Mouse (Mus musculus) gastrocnemius, adult 8-10 months (tissue): ENCODE results near the gene Il17rc. TPM values are rescaled to one million over a fixed set of nuclear protein-coding genes. Genes with fewer than 3 reads are reported as not detected.
A peak's percentile ranks its signal among the peaks of the same experiment; 100 is the strongest.

Experiments
- DNase-seq, 2 experiments: peaks; one replicate each; pipeline ENCODE4 v3.0.0; 2022; ENCODE audit warnings: low spot score in 2 of 2
- total RNA-seq, 4 experiments: library from RNA; stranded (reverse); gene quantifications; 2 replicates each; pipeline ENCODE4 v1.2.4; 2022

Gene Il17rc
- total RNA-seq: 1 to 10 TPM; 3.9 to 7.5 (median 4.7) TPM

GRCm38 (mm10) chr6:113471297-113471936 lies at the start of gene Il17rc:
TSS of gene Il17rc (plus strand) at chr6:113471427.
- DNase-seq: peak; percentile 39 to 40

DNA sequence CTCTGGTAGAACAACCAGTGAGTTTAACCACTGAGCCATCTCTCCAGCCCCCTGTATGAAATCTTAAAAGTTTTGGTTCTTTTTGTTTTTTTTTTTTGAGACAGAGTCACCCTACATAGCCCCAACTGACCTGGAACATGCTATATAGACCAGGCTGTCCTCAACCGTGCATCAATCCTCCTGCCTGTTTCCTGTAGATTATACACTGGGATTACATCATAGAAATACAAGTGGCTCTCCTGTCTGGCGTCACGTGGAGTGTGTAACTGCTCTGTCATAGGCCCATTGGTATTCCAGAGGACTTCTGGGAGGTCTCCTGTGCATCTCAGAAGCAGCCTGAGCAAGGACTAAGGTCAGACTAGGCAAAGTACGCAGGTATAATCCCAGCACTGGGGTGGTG lies 48.2 kb upstream of the Il17rc start:
- no peak for DNase-seq

- no peak for DNase-seq
Measured at GRCm38 (mm10) chr6:113424187-113424586, 47.0 kb upstream of the Il17rc start.

DNA sequence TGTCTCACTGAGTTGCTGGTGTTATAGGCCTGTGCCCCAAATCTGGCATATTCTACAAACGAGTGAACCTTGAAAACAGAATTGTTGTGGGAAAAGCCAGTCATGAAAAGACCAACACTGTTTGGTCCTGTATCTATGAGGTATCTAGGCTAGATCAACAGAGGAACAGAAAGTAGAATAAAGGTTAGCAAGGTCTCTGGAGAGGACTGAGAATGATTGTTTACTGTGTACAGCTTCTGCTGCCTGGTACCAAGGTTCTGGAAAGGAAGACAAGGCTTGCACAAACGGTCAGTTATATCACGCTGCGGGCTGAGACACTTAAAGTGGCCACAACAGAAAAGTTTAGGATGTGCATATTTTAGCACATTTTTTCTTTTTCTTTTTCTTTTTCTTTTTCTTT lies 44.5 kb upstream of the Il17rc start:
- DNase-seq: no peak

- DNase-seq: no peak
Measured at GRCm38 (mm10) chr6:113427397-113427796, 43.8 kb upstream of the Il17rc start.

DNA sequence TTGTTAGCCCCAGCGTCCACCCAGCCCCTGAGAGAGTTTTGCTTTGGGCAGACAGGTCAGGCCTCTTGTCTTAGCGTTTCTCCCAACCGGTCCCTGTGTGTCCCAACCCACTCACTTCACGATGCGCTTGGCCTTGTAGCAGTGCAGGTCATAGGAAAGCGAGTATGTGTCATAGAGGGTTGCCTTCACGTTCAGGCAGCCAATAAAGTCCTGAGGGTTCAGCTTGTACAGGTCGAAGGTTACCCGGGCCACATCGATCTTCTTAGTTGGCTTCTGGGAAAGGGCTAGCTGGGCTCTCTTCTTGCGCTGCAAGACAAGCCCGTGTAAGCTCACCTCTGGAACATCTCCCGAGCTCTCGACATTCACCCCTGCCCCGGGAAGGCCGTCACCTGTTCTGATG lies 43.2 kb upstream of the Il17rc start:
- DNase-seq: no peak

DNA sequence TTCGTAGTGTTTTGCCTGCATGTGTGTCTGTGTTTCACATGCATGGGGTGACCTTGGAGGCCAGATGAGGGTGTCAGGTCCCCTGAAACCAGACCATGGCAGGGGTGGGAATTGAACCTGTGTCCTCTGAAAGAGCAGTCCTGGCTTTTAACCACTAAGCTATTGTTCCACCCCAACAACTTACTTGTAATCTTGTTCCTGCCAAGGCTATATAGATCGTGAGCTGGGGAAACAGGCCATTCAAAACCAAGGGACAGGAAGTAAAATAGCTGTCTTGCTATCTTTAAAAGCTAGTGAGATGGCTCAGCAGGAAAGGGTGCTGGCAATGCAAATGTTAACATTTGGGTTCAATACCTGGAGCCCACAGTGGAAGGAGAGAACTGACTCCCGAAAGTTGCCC lies 41.3 kb upstream of the Il17rc start:
- DNase-seq: no peak

GRCm38 (mm10) chr6:113430846-113431245 lies 40.4 kb upstream of the Il17rc start:
- DNase-seq: no peak

DNA sequence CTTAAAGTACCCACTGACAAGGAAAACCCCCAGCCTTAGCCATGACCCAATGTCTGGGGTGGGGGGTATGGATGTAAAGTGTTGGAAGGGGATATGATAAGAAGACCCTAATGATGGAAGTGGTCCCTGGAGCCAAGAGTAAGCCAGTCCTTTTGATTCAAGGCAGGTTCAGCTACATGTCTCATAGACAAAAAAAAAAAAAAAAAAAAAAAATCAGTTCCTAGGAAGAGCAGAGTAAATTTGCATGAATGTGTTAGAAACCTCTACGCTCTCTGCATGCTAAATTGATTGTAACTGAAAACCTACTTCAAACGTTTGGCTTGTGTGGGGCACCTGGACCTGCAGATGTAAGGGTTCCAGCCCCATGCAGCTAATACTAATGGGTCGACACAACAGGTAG lies 39.4 kb upstream of the Il17rc start:
- no peak for DNase-seq

DNA sequence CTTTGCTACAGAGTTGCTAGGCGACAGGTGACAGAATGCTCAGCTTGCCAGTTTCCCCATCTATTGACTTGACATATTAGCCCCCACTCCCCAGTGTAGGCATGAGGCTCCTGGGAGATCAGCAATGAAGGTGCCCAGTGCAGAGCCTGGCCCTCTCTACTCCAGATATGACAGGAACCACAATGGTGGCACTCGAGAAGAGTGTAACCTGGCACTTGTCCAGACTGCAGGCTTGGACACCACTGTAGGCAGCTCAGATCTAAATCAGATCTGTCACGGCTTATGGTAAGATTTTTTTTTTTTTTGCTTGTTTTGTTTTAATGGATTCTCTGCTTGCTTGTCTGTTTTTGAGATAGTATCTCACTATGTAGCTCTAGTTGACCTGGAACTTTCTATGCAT lies 37.6 kb upstream of the Il17rc start:
- DNase-seq: no peak

GRCm38 (mm10) chr6:113434691-113435090 lies 36.5 kb upstream of the Il17rc start:
- no peak for DNase-seq

GRCm38 (mm10) chr6:113435664-113436205 lies 35.5 kb upstream of the Il17rc start, which contains the start of gene Cidec:
TSS of gene Cidec (minus strand) at chr6:113435760.
- no peak for DNase-seq

GRCm38 (mm10) chr6:113437135-113437534 lies 34.1 kb upstream of the Il17rc start:
- no peak for DNase-seq

GRCm38 (mm10) chr6:113438721-113439430 lies 32.4 kb upstream of the Il17rc start:
- no peak for DNase-seq

DNA sequence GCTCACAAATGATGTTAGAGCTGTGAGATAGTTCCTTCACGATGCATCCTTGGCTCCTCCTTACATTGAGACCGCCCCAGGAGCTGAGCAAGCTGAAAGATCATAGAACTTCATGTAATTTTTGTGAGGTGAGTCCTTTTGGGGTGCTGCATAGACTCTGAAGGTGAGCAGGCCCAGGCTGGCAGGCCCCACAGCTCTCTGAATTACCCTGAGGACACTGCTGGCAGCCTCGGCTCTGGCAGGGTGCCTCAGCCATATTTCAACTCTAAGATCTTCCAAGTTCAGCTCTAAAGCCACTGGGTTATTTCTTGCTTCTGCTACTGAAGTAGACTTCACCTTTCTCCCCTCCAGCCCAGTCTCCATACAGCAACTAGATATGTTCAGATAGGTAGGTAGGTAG lies 30.5 kb upstream of the Il17rc start:
- DNase-seq: no peak

DNA sequence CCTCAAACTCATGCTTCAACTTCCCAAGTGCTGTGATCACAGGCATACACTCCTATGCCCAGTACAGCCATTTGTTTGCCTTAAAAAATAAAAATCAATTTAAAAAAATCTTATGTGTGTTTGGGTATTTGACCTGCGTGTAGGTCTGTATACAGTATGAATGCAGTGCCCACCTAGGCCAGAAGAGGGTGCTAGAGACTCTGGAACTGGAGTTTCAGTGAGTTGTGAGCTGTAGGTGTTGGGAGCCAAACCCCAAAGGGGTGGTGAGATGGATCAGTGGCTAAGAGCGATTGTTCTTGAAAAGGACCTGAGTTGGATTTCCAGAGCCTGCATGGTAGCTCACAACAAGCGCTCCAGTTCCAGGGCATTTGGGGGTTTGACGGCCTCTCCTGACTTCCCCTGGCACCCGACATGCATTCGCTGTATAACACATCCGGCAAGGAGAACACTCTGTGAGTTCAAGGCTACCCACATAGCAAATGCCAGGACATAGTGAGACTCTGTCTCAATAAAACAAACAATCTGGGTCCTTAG lies 30.0 kb upstream of the Il17rc start:
- peak; percentile 63 to 69 for DNase-seq

GRCm38 (mm10) chr6:113442087-113442441 lies 29.2 kb upstream of the Il17rc start:
- DNase-seq: no peak

GRCm38 (mm10) chr6:113442442-113443090 lies 28.7 kb upstream of the Il17rc start, which contains the start of gene Jagn1:
TSS of gene Jagn1 (plus strand) at chr6:113442569.
- DNase-seq: peak; percentile 84 to 85

GRCm38 (mm10) chr6:113443091-113443490 lies 28.1 kb upstream of the Il17rc start:
- DNase-seq: no peak

GRCm38 (mm10) chr6:113444207-113444965 lies 26.8 kb upstream of the Il17rc start:
- no peak for DNase-seq

- no peak for DNase-seq
Measured at GRCm38 (mm10) chr6:113447639-113448038, 23.6 kb upstream of the Il17rc start.
